Mouse (Mus musculus) ES-E14 (cell line): ENCODE measurements around the gene Mptx1.

Experiments used
- HCFC1 ChIP-seq: IDR thresholded peaks from 2 replicates; pipeline ENCODE4 v1.6.1; 2012; ENCODE audit warnings: low read length, inconsistent platforms, borderline replicate concordance; ENCODE audit not compliant: insufficient read depth
- ZNF384 ChIP-seq: IDR thresholded peaks from 2 replicates; pipeline ENCODE4 v1.6.1; 2012; ENCODE audit warnings: low read depth, low read length, inconsistent platforms

DNA sequence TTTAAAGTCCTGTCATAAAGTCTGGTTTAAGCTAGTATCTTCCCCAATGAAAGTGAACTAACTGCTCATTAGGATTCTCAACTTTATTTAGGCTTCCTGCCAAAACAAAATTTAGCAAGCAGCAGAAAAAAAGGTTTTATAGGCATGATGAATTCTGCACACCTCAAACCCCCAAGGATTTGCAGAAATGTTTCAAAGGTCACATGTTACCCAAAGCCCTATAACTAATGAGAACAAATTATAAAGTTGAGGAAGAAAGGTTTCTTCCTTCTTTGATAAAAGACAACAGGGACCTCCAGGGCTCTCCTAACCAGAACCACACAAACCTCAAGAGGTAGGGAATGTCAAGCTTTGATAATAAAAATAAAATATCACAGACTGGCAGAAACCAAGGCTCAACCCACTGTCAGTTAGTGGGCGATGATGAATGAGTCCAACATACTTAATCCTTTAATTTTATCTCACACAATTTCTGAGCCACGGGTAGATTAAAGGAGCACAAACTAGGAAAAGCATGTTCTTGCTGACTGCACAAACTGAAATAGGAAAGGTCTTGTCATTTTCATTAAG lies 34.6 kb downstream of the Mptx1 start, which contains the start of gene Olfr417:
- TF ChIP-seq ZNF384 (no peak), HCFC1 (no peak)
